Mouse (Mus musculus) neural tube, embryonic 15.5 days (tissue): ENCODE measurements at regions not wholly inside any gene's neighbourhood (a gene's known extent, or its start where the extent isn't known, plus 50 kb on each side); places are given as distances from the start of the nearest gene placed in this dataset.

ENCODE experiments used
- ATAC-seq: fragments of 200-750 bp; cut with Nextera tagmentation; 2 replicates; pipeline ENCODE4 v1.8.0; 2017; ENCODE audit warnings: mild to moderate bottlenecking, moderate TSS enrichment, moderate library complexity; ENCODE audit not compliant: low FRiP score
- H3K27ac ChIP-seq: fragments of 300-500 bp; sonication (generic); replicated peaks from 2 replicates; pipeline ENCODE4 v1.5.1; 2015; ENCODE audit warnings: mild to moderate bottlenecking, inconsistent platforms
- H3K27me3 ChIP-seq: fragments of 300-500 bp; sonication (generic); replicated peaks from 2 replicates; pipeline ENCODE4 v1.6.1; 2015; ENCODE audit warnings: inconsistent platforms
- H3K36me3 ChIP-seq: fragments of 300-500 bp; sonication (generic); 2 replicates; pipeline ENCODE4 v1.6.1; 2015; ENCODE audit warnings: inconsistent platforms
- H3K4me1 ChIP-seq: fragments of 300-500 bp; sonication (generic); 2 replicates; pipeline ENCODE4 v1.6.1; 2015; ENCODE audit warnings: inconsistent platforms
- H3K4me2 ChIP-seq: fragments of 300-500 bp; sonication (generic); 2 replicates; pipeline ENCODE4 v1.6.1; 2015; ENCODE audit warnings: inconsistent platforms, mild to moderate bottlenecking, moderate library complexity
- H3K4me3 ChIP-seq: fragments of 300-500 bp; sonication (generic); replicated peaks from 2 replicates; pipeline ENCODE4 v1.5.1; 2015; ENCODE audit warnings: mild to moderate bottlenecking, inconsistent platforms
- H3K9ac ChIP-seq: fragments of 300-500 bp; sonication (generic); replicated peaks from 2 replicates; pipeline ENCODE4 v1.6.1; 2015; ENCODE audit warnings: mild to moderate bottlenecking, inconsistent platforms
- H3K9me3 ChIP-seq: fragments of 300-500 bp; sonication (generic); replicated peaks from 2 replicates; pipeline ENCODE4 v1.6.1; 2016; ENCODE audit warnings: inconsistent platforms
- WGBS: fragments of 180-500 bp; shearing (Covaris S2); methylation state at CpG from one replicate; pipeline ENCODE4 v1.1.7; 2015; ENCODE audit warnings: mixed read lengths; 5-methylcytosine and 5-hydroxymethylcytosine counted together

DNA sequence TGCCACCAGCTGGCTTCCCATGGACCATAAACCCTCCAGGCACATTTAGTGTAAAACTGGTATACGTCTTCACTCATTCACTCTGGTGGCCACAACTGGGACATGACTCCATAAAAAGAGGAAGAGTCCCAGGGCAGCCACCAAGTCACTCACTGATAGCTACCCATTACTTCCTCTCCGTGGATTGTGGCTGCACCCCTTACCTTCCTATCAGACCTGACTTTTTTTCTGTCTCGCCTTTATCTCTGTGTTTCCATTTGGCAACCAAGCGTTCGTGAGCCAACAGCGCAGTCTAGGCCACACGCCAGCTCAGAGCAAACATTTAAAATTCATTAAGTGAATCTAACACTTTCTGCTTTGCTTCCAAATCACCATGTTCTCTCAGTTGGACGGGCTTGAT lies 53.9 kb upstream of the Slc44a1 start:
- WGBS: 74% methylated on average over 8 of the region's 8 CpGs
- Histone ChIP-seq H3K9ac (no peak overlapping the region), H3K27ac (no peak overlapping the region), H3K9me3 (no peaks in the 10 kb centered on the region), H3K4me3 (no peak overlapping the region), H3K36me3 (no peaks in the 10 kb centered on the region), H3K4me1 (peaks cover 4% of the 10 kb centered on the region; the same call in 1 of the 2 replicates), H3K27me3 (no peaks in the 10 kb centered on the region), H3K4me2 (no peak overlapping the region)
- peak; percentile 28; the same call in 1 of the 2 replicates for ATAC-seq

- Histone ChIP-seq H3K4me2 (peak overlapping the region; percentile 44), H3K27me3 (no peaks in the 10 kb centered on the region), H3K9ac (no peak overlapping the region), H3K4me1 (peaks cover 4% of the 10 kb centered on the region; the same call in 1 of the 2 replicates), H3K27ac (no peak overlapping the region), H3K36me3 (no peaks in the 10 kb centered on the region), H3K4me3 (0 out of 2 replicates have a peak overlapping the region, but pooled peaks have one; percentile 5), H3K9me3 (no peaks in the 10 kb centered on the region)
- peak; percentile 47; the same call in 1 of the 2 replicates for ATAC-seq
- WGBS: 21% methylated on average over 6 of the region's 6 CpGs
These were observed 55.5 kb upstream of the Slc44a1 start for GRCm38 (mm10) chr4:53384761-53385160.

DNA sequence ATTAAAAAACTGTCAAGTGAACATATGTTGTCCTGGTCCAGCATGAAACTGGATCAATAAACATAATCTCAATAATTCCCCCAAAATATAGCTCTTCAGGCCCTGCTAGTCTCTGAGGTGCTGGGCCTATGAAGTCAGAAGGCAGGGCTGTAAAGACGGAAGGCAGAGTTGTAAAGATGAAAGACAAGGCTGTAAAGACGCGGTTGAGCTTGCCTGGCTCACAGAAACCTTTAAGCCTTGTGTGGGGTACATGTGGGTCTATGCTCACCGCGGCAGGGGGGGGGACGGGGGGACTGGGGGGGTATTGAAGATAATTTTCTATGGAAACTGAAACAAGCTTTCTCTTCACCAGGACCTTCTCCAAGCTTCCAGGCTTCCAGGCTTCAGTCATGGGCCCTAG lies 56.1 kb upstream of the Slc44a1 start:
- no peak for ATAC-seq
- no peak overlapping the region for H3K4me3 ChIP-seq

GRCm38 (mm10) chr4:53382012-53382411 lies 58.2 kb upstream of the Slc44a1 start:
- no peaks in the 10 kb centered on the region for H3K9me3 ChIP-seq
- 56% methylated on average over 4 of the region's 4 CpGs for WGBS
- ATAC-seq: no peak

More for the DNA sequence above, 56.1 kb upstream of the Slc44a1 start:
- no peak overlapping the region for H3K27ac ChIP-seq
- no peaks in the 10 kb centered on the region for H3K36me3 ChIP-seq
- H3K27me3 ChIP-seq: no peaks in the 10 kb centered on the region
- no peak overlapping the region for H3K4me2 ChIP-seq
- no peaks in the 10 kb centered on the region for H3K9me3 ChIP-seq
- 38% methylated on average over 6 of the region's 6 CpGs for WGBS
- no peak overlapping the region for H3K9ac ChIP-seq
- H3K4me1 ChIP-seq: peaks cover 4% of the 10 kb centered on the region; the same call in 1 of the 2 replicates

DNA sequence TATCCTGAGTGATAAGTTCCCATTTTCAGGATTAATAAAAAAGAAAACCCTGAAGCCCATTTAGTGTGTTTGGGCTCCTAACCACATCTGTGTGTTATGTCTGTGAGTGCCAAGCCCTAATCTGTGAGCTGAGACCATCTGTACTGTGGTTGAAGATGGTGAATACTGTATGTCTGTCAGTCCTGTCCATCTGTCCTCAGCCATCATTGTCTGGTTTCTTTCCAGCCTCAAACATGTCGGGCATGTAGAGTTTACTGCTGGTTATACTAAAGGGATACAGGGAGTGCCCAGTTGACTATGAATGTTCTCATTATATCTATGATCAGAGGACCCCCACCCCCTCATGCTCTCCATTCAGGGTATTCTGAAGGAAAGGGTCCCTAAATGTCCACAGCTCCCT lies 60.4 kb upstream of the Slc44a1 start:
- H3K27ac ChIP-seq: no peak overlapping the region
- H3K9me3 ChIP-seq: no peaks in the 10 kb centered on the region
- no peak overlapping the region for H3K4me2 ChIP-seq
- no peak overlapping the region for H3K9ac ChIP-seq
- H3K4me1 ChIP-seq: peaks cover 8% of the 10 kb centered on the region; the same call in 1 of the 2 replicates
- no peak for ATAC-seq
- no peaks in the 10 kb centered on the region for H3K27me3 ChIP-seq
- WGBS: 89% methylated on average over 1 of the region's 1 CpGs
- H3K4me3 ChIP-seq: no peak overlapping the region
- H3K36me3 ChIP-seq: no peaks in the 10 kb centered on the region

More at GRCm38 (mm10) chr4:53382012-53382411, 58.2 kb upstream of the Slc44a1 start:
- Histone ChIP-seq H3K9ac (no peak overlapping the region), H3K27ac (no peak overlapping the region), H3K4me1 (peaks cover 9% of the 10 kb centered on the region; the same call in 1 of the 2 replicates), H3K36me3 (no peaks in the 10 kb centered on the region), H3K4me2 (no peak overlapping the region), H3K27me3 (no peaks in the 10 kb centered on the region), H3K4me3 (no peak overlapping the region)

- Histone ChIP-seq H3K4me2 (no peak overlapping the region), H3K9ac (no peak overlapping the region), H3K4me3 (no peak overlapping the region), H3K36me3 (no peaks in the 10 kb centered on the region), H3K27ac (0 out of 2 replicates have a peak overlapping the region, but pooled peaks have one; percentile 29), H3K4me1 (peaks cover 6% of the 10 kb centered on the region; the same call in 1 of the 2 replicates), H3K27me3 (no peaks in the 10 kb centered on the region), H3K9me3 (no peaks in the 10 kb centered on the region)
- 44% methylated on average over 4 of the region's 4 CpGs for WGBS
- peak; percentile 63; the same call in 1 of the 2 replicates for ATAC-seq
These were observed 63.2 kb upstream of the Slc44a1 start for GRCm38 (mm10) chr4:53376995-53377394.

- H3K27ac ChIP-seq: no peak overlapping the region
These were observed 83.8 kb upstream of the Slc44a1 start for GRCm38 (mm10) chr4:53356374-53356773.

DNA sequence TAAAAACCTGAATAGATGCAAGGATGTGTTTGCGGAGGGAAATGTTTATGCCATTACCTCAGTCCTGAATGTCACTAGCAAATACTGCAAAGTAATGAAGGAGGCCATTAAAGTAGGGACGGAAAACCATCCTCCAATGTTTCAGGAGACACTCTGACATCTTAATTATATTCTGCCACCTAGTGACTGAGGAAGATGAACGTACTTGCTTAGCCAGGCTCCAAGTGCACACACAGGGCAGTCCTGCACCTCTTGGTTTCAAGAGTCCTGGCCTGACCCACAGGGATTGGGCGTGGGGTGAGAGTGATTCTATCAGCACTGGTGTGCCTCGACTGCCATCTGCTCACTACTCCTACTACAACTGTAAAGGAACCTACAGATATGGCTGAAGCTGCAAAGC lies 85.3 kb upstream of the Slc44a1 start:
- Histone ChIP-seq H3K4me2 (no peak overlapping the region), H3K36me3 (no peaks in the 10 kb centered on the region), H3K27ac (no peak overlapping the region), H3K4me1 (0 out of 2 replicates have a peak, but pooled peaks cover 6% of the 10 kb centered on the region), H3K9me3 (no peaks in the 10 kb centered on the region), H3K9ac (no peak overlapping the region), H3K27me3 (no peaks in the 10 kb centered on the region), H3K4me3 (no peak overlapping the region)
- no peak for ATAC-seq
- 29% methylated on average over 5 of the region's 5 CpGs for WGBS

More at GRCm38 (mm10) chr4:53356374-53356773, 83.8 kb upstream of the Slc44a1 start:
- H3K4me1 ChIP-seq: 0 out of 2 replicates have a peak, but pooled peaks cover 6% of the 10 kb centered on the region
- no peaks in the 10 kb centered on the region for H3K9me3 ChIP-seq
- no peak overlapping the region for H3K9ac ChIP-seq
- H3K4me3 ChIP-seq: no peak overlapping the region
- H3K36me3 ChIP-seq: no peaks in the 10 kb centered on the region
- H3K27me3 ChIP-seq: no peaks in the 10 kb centered on the region
- ATAC-seq: no peak
- H3K4me2 ChIP-seq: no peak overlapping the region
- WGBS: 70% methylated on average over 2 of the region's 2 CpGs

- Histone ChIP-seq H3K4me3 (no peak overlapping the region), H3K9me3 (no peaks in the 10 kb centered on the region), H3K27ac (no peak overlapping the region), H3K4me1 (0 out of 2 replicates have a peak, but pooled peaks cover 6% of the 10 kb centered on the region), H3K4me2 (no peak overlapping the region), H3K36me3 (no peaks in the 10 kb centered on the region), H3K9ac (no peak overlapping the region), H3K27me3 (no peaks in the 10 kb centered on the region)
- WGBS: 55% methylated on average over 4 of the region's 4 CpGs
- no peak for ATAC-seq
These were observed 86.7 kb upstream of the Slc44a1 start for GRCm38 (mm10) chr4:53353399-53354090.

- Histone ChIP-seq H3K36me3 (no peaks in the 10 kb centered on the region), H3K4me1 (0 out of 2 replicates have a peak, but pooled peaks cover 6% of the 10 kb centered on the region), H3K4me3 (no peak overlapping the region), H3K9me3 (no peaks in the 10 kb centered on the region), H3K27ac (no peak overlapping the region), H3K27me3 (no peaks in the 10 kb centered on the region), H3K9ac (no peak overlapping the region), H3K4me2 (no peak overlapping the region)
- ATAC-seq: no peak
- WGBS: 91% methylated on average over 4 of the region's 4 CpGs
These were observed 89.1 kb upstream of the Slc44a1 start for GRCm38 (mm10) chr4:53351104-53351607.

GRCm38 (mm10) chr4:53345346-53345745 lies 94.9 kb upstream of the Slc44a1 start:
- Histone ChIP-seq H3K4me2 (no peak overlapping the region), H3K27me3 (no peaks in the 10 kb centered on the region), H3K36me3 (no peaks in the 10 kb centered on the region), H3K4me3 (no peak overlapping the region), H3K4me1 (no peaks in the 10 kb centered on the region), H3K27ac (no peak overlapping the region), H3K9ac (no peak overlapping the region), H3K9me3 (no peaks in the 10 kb centered on the region)
- 100% methylated on average over 4 of the region's 4 CpGs for WGBS
- no peak for ATAC-seq

GRCm38 (mm10) chr4:53344546-53344945 lies 95.7 kb upstream of the Slc44a1 start:
- H3K9me3 ChIP-seq: no peaks in the 10 kb centered on the region
- H3K9ac ChIP-seq: no peak overlapping the region
- H3K27ac ChIP-seq: no peak overlapping the region
- ATAC-seq: no peak
- no peaks in the 10 kb centered on the region for H3K27me3 ChIP-seq
- no peaks in the 10 kb centered on the region for H3K4me1 ChIP-seq
- no peak overlapping the region for H3K4me3 ChIP-seq
- 67% methylated on average over 8 of the region's 8 CpGs for WGBS
- no peak overlapping the region for H3K4me2 ChIP-seq
- no peaks in the 10 kb centered on the region for H3K36me3 ChIP-seq
